Mouse (Mus musculus) heart, postnatal 10 days (tissue): ENCODE results near the gene Arfgef3. TPM values are rescaled to one million over a fixed set of nuclear protein-coding genes. Genes with fewer than 3 reads are reported as not detected.
"Not testable (repeated sequence)": the region's sequence is repeated elsewhere in the genome, so short reads cannot be mapped to it uniquely, and the experiment has no call there.

Experiments
- DNase-seq, 2 experiments: peaks; one replicate each; pipeline ENCODE4 v3.0.0; 2021
- intact Hi-C: fragments of 180-260 bp; cut with DNase I; formaldehyde crosslinking; loops from one replicate; pipeline ENCODE4 v1.15.1; 2025
- total RNA-seq, 2 experiments: library from RNA; stranded (reverse); gene quantifications; 2 replicates each; pipeline ENCODE4 v1.2.3; 2021

Gene Arfgef3
- total RNA-seq, 2 experiments from 2014 or later = 1.4 to 1.6 TPM

GRCm38 (mm10) chr10:18688234-18688633 lies 55.5 kb downstream of the Arfgef3 start:
- intact Hi-C loops = no loop called here
- DNase-seq = peak; percentile 43 to 55

GRCm38 (mm10) chr10:18681385-18681954 lies 62.3 kb downstream of the Arfgef3 start:
- intact Hi-C loops = no loop called here
- DNase-seq = no peak

DNA sequence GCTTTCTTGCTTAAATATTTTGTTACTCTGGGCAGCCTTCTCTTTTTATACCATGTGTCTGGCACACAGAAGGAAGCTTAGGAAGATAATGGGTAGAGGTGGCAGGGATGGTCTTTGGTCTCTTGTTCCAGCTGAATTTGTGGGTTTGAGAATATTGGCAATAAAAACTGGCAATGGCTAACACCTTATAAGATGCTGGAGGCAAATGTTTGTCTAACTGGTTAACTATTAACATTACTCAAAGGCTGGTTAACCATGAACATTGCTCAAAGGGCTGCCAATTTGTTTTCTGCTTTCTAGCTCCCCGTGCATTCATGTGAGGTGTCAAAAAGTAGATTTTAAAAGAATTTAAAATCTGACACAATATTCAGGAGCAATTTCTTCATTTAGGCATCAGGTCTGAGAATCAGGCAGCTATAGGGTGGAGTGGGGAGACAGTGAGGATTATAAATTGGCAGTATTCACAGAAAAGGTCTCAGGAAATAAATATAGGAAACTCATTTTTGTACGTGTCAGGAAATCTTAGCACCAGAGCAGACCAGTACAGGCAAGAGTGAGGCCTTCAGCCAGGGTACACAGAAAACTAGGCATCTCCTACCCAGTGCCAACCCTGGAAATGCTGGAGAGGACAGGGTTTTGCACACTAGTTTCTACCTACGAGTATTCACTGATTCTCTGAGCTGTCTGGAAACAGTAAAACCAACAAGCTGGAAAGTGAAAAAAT lies 62.9 kb downstream of the Arfgef3 start:
- intact Hi-C loops = no loop called here
- no peak for DNase-seq

DNA sequence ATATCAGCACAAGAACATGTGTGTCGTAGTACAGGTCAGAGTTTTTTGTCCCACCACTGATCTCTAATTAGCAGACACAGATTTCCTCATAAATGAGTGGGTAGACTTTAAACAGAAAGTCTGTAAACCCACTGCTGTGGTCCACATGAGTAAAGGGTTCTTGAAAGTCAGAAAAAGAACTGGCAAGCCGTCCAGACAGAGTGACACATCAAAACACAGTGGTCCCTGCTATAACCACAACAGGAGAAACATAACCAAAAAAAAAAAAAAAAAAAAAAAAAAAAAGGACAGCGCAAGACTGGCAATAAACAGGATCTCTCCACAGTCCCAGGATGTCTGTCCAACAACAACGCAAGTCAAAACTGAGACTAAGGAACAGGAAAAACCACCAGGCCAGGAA lies 64.9 kb downstream of the Arfgef3 start:
- no peak for DNase-seq
- intact Hi-C loops = no loop called here

DNA sequence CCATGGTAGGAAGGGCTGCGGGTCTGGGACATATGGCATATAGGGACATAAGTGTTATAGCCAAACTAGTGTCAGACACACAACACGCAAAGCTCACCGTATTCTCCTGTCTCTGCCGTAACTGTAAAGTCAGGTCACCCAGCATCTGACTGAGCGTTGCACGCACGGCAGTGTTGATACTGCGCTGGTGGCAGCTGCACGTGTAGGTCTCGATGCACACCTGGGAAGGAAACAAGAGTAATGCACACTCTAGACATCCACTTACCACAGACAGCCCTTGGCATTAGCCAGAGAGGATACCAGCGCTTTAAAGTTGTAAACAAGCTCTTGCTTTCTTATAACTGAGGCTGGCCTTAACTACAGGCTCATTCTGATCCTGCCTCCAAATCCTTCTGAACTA lies 79.0 kb downstream of the Arfgef3 start:
- DNase-seq = no peak
- intact Hi-C loops = no loop called here

DNA sequence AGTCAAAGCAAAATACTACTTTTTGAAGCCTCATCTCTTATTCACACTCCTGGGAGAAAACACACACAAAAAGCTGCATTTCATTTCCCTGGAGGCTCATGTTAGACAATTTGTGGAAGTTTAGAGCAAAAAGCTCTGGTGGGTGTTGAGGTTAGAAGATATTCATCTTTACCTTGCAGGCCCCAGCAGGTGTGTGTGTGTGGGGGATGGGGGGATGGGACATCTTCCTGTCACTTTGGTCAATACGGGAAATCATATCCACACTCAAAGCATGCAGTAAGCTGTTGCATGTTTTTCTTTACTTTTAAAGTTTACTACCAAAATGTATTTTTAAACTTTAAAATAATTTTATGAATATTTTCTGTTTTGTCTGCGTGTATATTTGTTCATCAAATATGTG lies 79.7 kb downstream of the Arfgef3 start:
- DNase-seq = no peak
- intact Hi-C loops = no loop called here

- no peak for DNase-seq
- intact Hi-C loops = no loop called here
Observed at GRCm38 (mm10) chr10:18661606-18662220, 82.0 kb downstream of the Arfgef3 start.

DNA sequence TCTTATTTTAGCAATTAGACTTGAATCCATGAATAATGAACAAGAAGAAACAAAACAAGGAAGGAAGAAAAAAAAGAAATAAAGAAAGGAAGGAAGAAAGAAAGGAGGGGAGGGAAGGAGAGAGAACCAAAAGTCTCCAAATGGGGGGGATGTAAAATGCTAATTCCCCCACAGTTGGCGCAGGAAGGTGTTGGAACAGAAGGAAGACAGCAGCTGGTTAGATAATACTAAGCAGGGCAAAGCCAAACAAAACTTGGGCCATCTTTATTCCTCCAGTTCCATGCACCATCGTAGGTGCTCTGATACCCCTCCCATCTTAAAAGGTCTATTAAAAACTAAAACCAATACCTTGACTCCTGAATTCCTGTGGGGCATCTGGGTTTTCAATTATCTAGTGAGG lies 82.8 kb downstream of the Arfgef3 start:
- intact Hi-C loops = no loop called here
- DNase-seq = no peak

DNA sequence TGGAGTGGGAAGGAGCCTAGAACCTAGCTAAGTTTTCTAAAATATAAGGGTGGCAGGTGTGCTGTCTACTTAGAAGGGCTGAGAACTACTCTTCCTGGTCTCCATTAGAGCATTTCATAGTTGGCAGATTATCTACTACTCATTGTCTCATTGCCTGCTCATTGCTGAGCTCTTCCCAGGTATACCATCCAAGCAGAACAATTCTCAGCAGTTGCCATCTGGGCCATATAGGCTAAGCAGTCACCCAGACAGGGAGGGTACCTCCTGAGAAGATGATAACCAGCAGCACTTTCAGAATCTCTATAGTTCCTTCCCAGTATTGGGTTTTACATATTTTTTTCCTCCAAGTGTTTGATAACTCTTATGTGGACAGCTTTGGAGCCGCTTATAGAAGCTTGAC lies 86.2 kb downstream of the Arfgef3 start:
- no peak for DNase-seq
- intact Hi-C loops = no loop called here

GRCm38 (mm10) chr10:18647069-18647468 lies 96.7 kb downstream of the Arfgef3 start:
- DNase-seq = no peak
- intact Hi-C loops = no loop called here

DNA sequence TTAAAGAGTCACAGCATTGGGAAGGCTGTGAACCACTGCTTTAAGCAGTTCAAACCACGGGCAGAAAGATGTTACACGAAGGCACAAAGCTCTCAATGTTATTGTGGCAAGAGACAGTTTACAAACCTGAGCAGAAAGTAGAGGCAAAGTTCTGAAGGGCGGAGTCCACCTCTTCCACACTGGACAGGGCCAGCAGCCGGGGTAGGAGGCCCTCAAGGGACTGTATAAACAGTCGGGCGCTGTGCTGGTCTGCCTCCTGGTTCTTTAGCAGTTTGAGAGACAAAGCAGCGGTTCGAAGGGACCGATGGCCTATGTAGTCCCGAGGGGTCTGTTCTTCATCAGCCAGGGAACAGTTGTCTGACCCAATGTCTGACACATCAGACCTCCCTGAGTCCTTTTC lies 97.7 kb downstream of the Arfgef3 start:
- no peak for DNase-seq
- intact Hi-C loops = no loop called here

DNA sequence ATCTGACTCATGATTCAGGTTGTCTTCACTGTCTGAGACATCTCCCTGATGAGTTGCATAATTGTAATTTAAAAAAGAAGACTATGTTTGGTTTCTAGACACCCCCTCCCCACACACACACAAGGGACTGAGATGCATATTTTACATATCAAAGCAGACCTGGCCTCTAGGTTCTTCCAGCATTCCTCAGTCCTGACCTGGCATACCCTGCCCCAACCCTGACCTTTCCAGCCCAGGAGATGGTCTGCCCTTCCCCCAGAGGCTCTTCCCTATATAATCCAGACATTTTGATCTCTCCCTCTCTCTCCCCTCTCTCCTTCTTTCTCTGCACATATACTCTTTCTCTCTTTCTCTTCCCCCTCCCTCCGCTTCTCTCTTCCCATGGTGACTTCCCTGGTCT lies 99.4 kb downstream of the Arfgef3 start:
- no peak for DNase-seq
- intact Hi-C loops = no loop called here

GRCm38 (mm10) chr10:18643506-18643905 lies 100.2 kb downstream of the Arfgef3 start:
- intact Hi-C loops = no loop called here
- no peak for DNase-seq

- DNase-seq = no peak
- intact Hi-C loops = no loop called here
Observed at GRCm38 (mm10) chr10:18642854-18643253, 100.9 kb downstream of the Arfgef3 start.

- intact Hi-C loops = no loop called here
- no peak for DNase-seq
Observed at GRCm38 (mm10) chr10:18640596-18640995, 103.2 kb downstream of the Arfgef3 start.

DNA sequence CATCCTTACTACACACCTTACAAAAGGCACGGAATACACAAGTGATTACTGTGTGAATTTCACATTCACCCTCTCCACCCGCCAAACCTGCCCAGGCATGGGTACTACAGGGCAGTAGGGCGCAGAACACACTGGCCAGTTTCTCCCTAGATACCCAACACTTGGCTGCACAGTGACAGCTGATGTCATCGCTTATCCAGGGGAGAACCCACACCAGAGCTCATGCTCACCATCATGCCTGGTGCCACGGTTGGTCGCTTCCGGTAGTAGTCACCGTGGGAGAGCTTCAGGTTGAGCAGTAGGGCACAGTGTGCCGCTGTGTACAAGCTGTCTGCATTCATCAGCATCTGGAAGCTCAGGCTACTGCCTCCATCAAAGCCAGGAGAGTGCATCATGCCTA lies 108.3 kb downstream of the Arfgef3 start:
- DNase-seq = no peak
- intact Hi-C loops = no loop called here

GRCm38 (mm10) chr10:18634405-18634985 lies 109.3 kb downstream of the Arfgef3 start:
- intact Hi-C loops = no loop called here
- DNase-seq = no peak

- intact Hi-C loops = no loop called here
- DNase-seq = no peak
Observed at GRCm38 (mm10) chr10:18630498-18630897, 113.3 kb downstream of the Arfgef3 start.

- DNase-seq = no peak
- intact Hi-C loops = no loop called here
Observed at GRCm38 (mm10) chr10:18627530-18627929, 116.2 kb downstream of the Arfgef3 start.

DNA sequence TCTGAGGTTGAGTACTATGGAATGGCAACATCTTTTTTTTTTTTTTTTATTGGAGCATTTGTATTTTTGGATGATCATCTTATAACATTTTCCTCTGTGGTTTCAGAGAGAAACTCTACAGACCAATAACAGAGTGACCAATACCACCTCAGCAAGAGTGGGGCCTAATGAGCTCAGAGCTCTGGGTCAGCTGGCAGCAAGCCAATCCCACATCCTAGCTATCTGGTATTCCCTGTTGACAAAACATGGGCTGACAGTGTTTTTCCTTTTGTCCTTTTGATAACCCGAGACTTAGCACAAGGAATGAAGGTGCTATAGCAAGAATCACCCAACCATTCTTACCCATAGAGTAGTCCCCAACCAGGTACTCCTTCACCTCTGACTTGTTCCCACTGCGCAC lies 131.0 kb downstream of the Arfgef3 start:
- no peak for DNase-seq
- intact Hi-C loops = no loop called here

DNA sequence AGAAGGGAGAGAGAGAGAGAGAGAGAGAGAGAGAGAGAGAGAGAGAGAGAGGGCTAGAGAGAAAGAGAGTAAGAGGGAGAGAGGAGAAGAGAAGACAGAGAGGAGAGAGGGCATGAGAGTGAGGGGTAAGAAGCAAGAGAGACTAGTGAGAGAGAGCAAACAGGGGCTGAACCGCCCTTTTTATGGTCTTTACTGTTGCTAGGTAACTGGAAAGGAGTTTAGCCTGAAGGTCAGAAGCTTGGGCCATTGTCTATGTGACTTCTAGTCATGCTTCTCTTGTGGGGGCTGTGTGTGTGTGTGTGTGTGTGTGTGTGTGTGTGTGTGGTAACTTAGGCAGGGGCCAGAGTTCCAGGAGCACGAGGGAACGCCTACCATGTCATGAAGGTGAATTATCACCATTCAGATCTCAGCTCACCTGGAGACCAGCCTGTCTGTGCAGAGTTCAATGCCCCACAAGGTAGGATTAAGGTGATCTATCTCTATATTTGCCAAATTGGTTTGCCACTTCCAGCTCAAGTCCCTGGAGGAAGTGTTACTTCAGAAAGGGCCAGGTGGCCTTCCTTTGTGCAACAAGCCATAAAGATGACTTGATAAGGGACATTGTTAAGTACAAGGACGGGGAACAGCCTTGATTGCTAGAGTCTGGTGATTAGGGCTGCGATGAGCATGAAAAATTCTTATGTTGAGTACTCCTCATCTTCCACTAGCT lies 138.8 kb downstream of the Arfgef3 start:
- intact Hi-C loops = not testable (repeated sequence)

More for the DNA sequence above, 138.8 kb downstream of the Arfgef3 start:
- DNase-seq = not testable (repeated sequence)
